Mouse (Mus musculus) liver, embryonic 11.5 days (tissue): ENCODE data around the gene Ugt2b34. TPM values are rescaled to one million over a fixed set of nuclear protein-coding genes. Genes with fewer than 3 reads are reported as not detected.
A peak's percentile ranks its signal among the peaks of the same experiment; 100 is the strongest.

Experiments
- ATAC-seq: fragments of 200-750 bp; cut with Nextera tagmentation; replicated peaks from 2 replicates; pipeline ENCODE4 v1.8.0; 2017; ENCODE audit warnings: moderate number of reproducible peaks, mild to moderate bottlenecking, moderate TSS enrichment, moderate library complexity; ENCODE audit not compliant: low FRiP score
- DNase-seq: peaks from one replicate; pipeline ENCODE4 v3.0.0-alpha.2; 2017; ENCODE audit warnings: low spot score
- H3K27ac ChIP-seq: fragments of 300-500 bp; sonication (generic); 2 replicates; pipeline ENCODE4 v1.5.1; 2014; ENCODE audit warnings: mild to moderate bottlenecking, low read depth, low read length, control low read depth
- H3K27me3 ChIP-seq: fragments of 300-500 bp; sonication (generic); replicated peaks from 2 replicates; pipeline ENCODE4 v1.6.1; 2014; ENCODE audit warnings: low read length, mixed read lengths; ENCODE audit not compliant: control insufficient read depth, insufficient read depth
- H3K36me3 ChIP-seq: fragments of 300-500 bp; sonication (generic); 2 replicates; pipeline ENCODE4 v1.6.1; 2014; ENCODE audit warnings: mild to moderate bottlenecking, low read length, moderate library complexity, mixed read lengths; ENCODE audit not compliant: control insufficient read depth, insufficient read depth
- H3K4me1 ChIP-seq: fragments of 300-500 bp; sonication (generic); replicated peaks from 2 replicates; pipeline ENCODE4 v1.6.1; 2014; ENCODE audit warnings: low read length, mixed read lengths; ENCODE audit not compliant: control insufficient read depth, insufficient read depth
- H3K4me2 ChIP-seq: fragments of 300-500 bp; sonication (generic); 2 replicates; pipeline ENCODE4 v1.6.1; 2014; ENCODE audit warnings: mild to moderate bottlenecking, control low read depth, moderate library complexity
- H3K4me3 ChIP-seq: fragments of 300-500 bp; sonication (generic); 2 replicates; pipeline ENCODE4 v1.5.1; 2014; ENCODE audit warnings: low read depth, low read length, control low read depth
- H3K9ac ChIP-seq: fragments of 300-500 bp; sonication (generic); 2 replicates; pipeline ENCODE4 v1.6.1; 2014; ENCODE audit warnings: low read depth, low read length, control low read depth
- H3K9me3 ChIP-seq: fragments of 300-500 bp; sonication (generic); 2 replicates; pipeline ENCODE4 v1.6.1; 2016; ENCODE audit warnings: low read length, inconsistent platforms, mixed read lengths; ENCODE audit not compliant: control insufficient read depth
- WGBS: fragments of 180-500 bp; shearing (Covaris S2); extraction: QIAGEN DNeasy Blood & Tissue Kit; methylation state at CpG from one replicate; pipeline ENCODE4 v1.1.7; 2014; 5-methylcytosine and 5-hydroxymethylcytosine counted together
- polyA plus RNA-seq: library from polyadenylated mRNA; unstranded; fragments of >200 nt; fragmentation: Nextera tagmentation; extraction: Ambion mirVana; gene quantifications from 2 replicates; pipeline ENCODE4 v1.2.1, GENCODE M21; 2014

Gene Ugt2b34
- 20.1 and 21.9 TPM in 2 replicates for polyA plus RNA-seq

- Histone ChIP-seq H3K4me1 (no peaks in the 10 kb centered on the region), H3K9me3 (no peaks in the 10 kb centered on the region), H3K4me3 (peak within 1 kb of the TSS; percentile 30; the same call in 1 of the 2 replicates), H3K9ac (no peak within 1 kb of the TSS), H3K4me2 (peak within 1 kb of the TSS; percentile 37), H3K27me3 (no peaks in the 10 kb centered on the region), H3K27ac (no peak within 1 kb of the TSS), H3K36me3 (no peaks in the 10 kb centered on the region)
- peak; percentile 47 for ATAC-seq
- WGBS = 59% methylated on average over 1 of the region's 1 CpGs
- DNase-seq = no peak
Measured at GRCm38 (mm10) chr5:86906758-86907157, at the start of gene Ugt2b34. Ugt2b34 (minus strand) TSS chr5:86906937.

- Histone ChIP-seq H3K9ac (no peak overlapping the region), H3K27me3 (no peaks in the 10 kb centered on the region), H3K9me3 (no peaks in the 10 kb centered on the region), H3K4me1 (no peaks in the 10 kb centered on the region), H3K4me3 (no peak overlapping the region), H3K4me2 (no peak overlapping the region), H3K36me3 (no peaks in the 10 kb centered on the region), H3K27ac (no peak overlapping the region)
- DNase-seq (no peak), ATAC-seq (no peak)
- 71% methylated on average over 2 of the region's 2 CpGs for WGBS
Measured at GRCm38 (mm10) chr5:86942111-86942510, 35.4 kb upstream of the Ugt2b34 start.

- Histone ChIP-seq H3K4me2 (no peak within 1 kb of the TSS), H3K4me3 (no peak within 1 kb of the TSS), H3K27me3 (no peaks in the 10 kb centered on the region), H3K9me3 (no peaks in the 10 kb centered on the region), H3K4me1 (no peaks in the 10 kb centered on the region), H3K9ac (no peak within 1 kb of the TSS), H3K27ac (no peak within 1 kb of the TSS), H3K36me3 (no peaks in the 10 kb centered on the region)
- 69% methylated on average over 2 of the region's 2 CpGs for WGBS
- ATAC-seq (no peak), DNase-seq (no peak)
Measured at GRCm38 (mm10) chr5:86926426-86926825, 19.7 kb upstream of the Ugt2b34 start, which contains the start of gene Ugt2b1. Ugt2b1 (minus strand) TSS chr5:86926530.

- DNase-seq = no peak
- H3K27ac ChIP-seq = no peak overlapping the region
- H3K36me3 ChIP-seq = no peaks in the 10 kb centered on the region
- H3K4me2 ChIP-seq = no peak overlapping the region
- H3K27me3 ChIP-seq = no peaks in the 10 kb centered on the region
- H3K4me1 ChIP-seq = no peaks in the 10 kb centered on the region
- 71% methylated on average over 3 of the region's 3 CpGs for WGBS
- no peaks in the 10 kb centered on the region for H3K9me3 ChIP-seq
- no peak overlapping the region for H3K9ac ChIP-seq
- no peak for ATAC-seq
- H3K4me3 ChIP-seq = no peak overlapping the region
Measured at GRCm38 (mm10) chr5:86920661-86921233, 14.0 kb upstream of the Ugt2b34 start.

GRCm38 (mm10) chr5:86911357-86912099, 4.8 kb upstream of the Ugt2b34 start:
- Histone ChIP-seq H3K36me3 (no peaks in the 10 kb centered on the region), H3K4me2 (no peak overlapping the region), H3K4me3 (no peak overlapping the region), H3K4me1 (no peaks in the 10 kb centered on the region), H3K9me3 (no peaks in the 10 kb centered on the region), H3K27me3 (no peaks in the 10 kb centered on the region), H3K27ac (no peak overlapping the region), H3K9ac (no peak overlapping the region)
- WGBS = 79% methylated on average over 3 of the region's 3 CpGs
- ATAC-seq = no peak
- no peak for DNase-seq

GRCm38 (mm10) chr5:86910770-86911169, 4.0 kb upstream of the Ugt2b34 start:
- no peak overlapping the region for H3K9ac ChIP-seq
- no peaks in the 10 kb centered on the region for H3K27me3 ChIP-seq
- no peak for DNase-seq
- H3K4me2 ChIP-seq = no peak overlapping the region
- H3K4me1 ChIP-seq = no peaks in the 10 kb centered on the region
- H3K4me3 ChIP-seq = no peak overlapping the region
- H3K9me3 ChIP-seq = no peaks in the 10 kb centered on the region
- WGBS = 45% methylated on average over 1 of the region's 1 CpGs
- no peak for ATAC-seq
- no peak overlapping the region for H3K27ac ChIP-seq
- no peaks in the 10 kb centered on the region for H3K36me3 ChIP-seq

GRCm38 (mm10) chr5:86889933-86890332, 16.8 kb downstream of the Ugt2b34 start:
- H3K36me3 ChIP-seq = peaks cover 2% of the 10 kb centered on the region; the same call in 1 of the 2 replicates
- DNase-seq = no peak
- no peak overlapping the region for H3K4me3 ChIP-seq
- no peak overlapping the region for H3K9ac ChIP-seq
- WGBS = 81% methylated on average over 1 of the region's 1 CpGs
- H3K27me3 ChIP-seq = no peaks in the 10 kb centered on the region
- no peak overlapping the region for H3K27ac ChIP-seq
- no peak for ATAC-seq
- no peaks in the 10 kb centered on the region for H3K4me1 ChIP-seq
- no peak overlapping the region for H3K4me2 ChIP-seq
- H3K9me3 ChIP-seq = 0 out of 2 replicates have a peak, but pooled peaks cover 3% of the 10 kb centered on the region

- H3K4me1 ChIP-seq = no peaks in the 10 kb centered on the region
- H3K4me3 ChIP-seq = no peak overlapping the region
- DNase-seq (no peak), ATAC-seq (no peak)
- H3K9ac ChIP-seq = no peak overlapping the region
- no peaks in the 10 kb centered on the region for H3K9me3 ChIP-seq
- no peaks in the 10 kb centered on the region for H3K27me3 ChIP-seq
- 71% methylated on average over 1 of the region's 1 CpGs for WGBS
- H3K36me3 ChIP-seq = no peaks in the 10 kb centered on the region
- H3K4me2 ChIP-seq = no peak overlapping the region
- H3K27ac ChIP-seq = no peak overlapping the region
Measured at GRCm38 (mm10) chr5:86888420-86888819, 18.3 kb downstream of the Ugt2b34 start.

- ATAC-seq (no peak), DNase-seq (no peak)
- WGBS = 85% methylated on average over 1 of the region's 1 CpGs
Measured at GRCm38 (mm10) chr5:86887081-86887480, 19.7 kb downstream of the Ugt2b34 start.

More at GRCm38 (mm10) chr5:86887081-86887480, 19.7 kb downstream of the Ugt2b34 start:
- Histone ChIP-seq H3K4me3 (no peak overlapping the region), H3K36me3 (no peaks in the 10 kb centered on the region), H3K4me1 (no peaks in the 10 kb centered on the region), H3K9ac (no peak overlapping the region), H3K4me2 (no peak overlapping the region), H3K9me3 (no peaks in the 10 kb centered on the region), H3K27ac (no peak overlapping the region), H3K27me3 (no peaks in the 10 kb centered on the region)
